Mouse (Mus musculus): ENCODE measurements at regions not wholly inside any gene's neighbourhood (a gene's known extent, or its start where the extent isn't known, plus 50 kb on each side); places are given as distances from the start of the nearest gene placed in this dataset.

DNA sequence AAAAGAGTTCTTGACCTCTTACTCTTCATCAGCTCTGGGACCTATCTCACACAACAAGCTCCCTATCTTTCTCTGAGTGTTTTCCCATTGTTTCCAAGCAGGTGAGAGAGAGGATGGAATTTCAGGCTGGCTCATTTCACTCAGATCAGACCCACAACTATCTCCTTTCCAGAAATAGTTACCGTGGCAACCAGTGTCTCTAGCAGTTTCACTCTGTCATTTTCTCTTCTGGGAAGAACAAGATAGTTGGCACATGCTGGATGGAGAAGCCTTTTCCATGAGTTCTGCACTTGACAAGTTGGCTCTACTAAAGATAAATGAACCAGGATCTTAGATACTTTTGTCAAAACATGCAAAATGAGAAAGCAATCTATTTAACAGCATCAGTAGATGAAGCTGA, 667.3 kb upstream of the Nrsn1 start:
- no peak overlapping the region for H3K4me3 ChIP-seq
- no peaks in the 10 kb centered on the region for H3K79me2 ChIP-seq (ENCODE audit: control insufficient read depth, insufficient read depth)
- no peak overlapping the region for H3K4me2 ChIP-seq (ENCODE audit: low read depth)
- no peak for TF ChIP-seq MYOD1 (IDR thresholded peaks at IDR 0.05; ENCODE audit: control insufficient read depth in 1 of 3, insufficient read length in 2 of 3, low read depth in 2 of 3)
- TF ChIP-seq E2F4 (IDR thresholded peaks at IDR 0.05; ENCODE audit: insufficient read depth), result no peak
- TF ChIP-seq POLR2AphosphoS2 (IDR thresholded peaks at IDR 0.05; ENCODE audit: insufficient read length, low read depth), result no peak
- no peaks in the 10 kb centered on the region for H3K27me3 ChIP-seq (ENCODE audit: control insufficient read depth, insufficient read depth, insufficient read length)
- no peak overlapping the region for H3ac ChIP-seq (ENCODE audit: control insufficient read depth, insufficient read length)
- no peaks in the 10 kb centered on the region for H3K36me3 ChIP-seq (ENCODE audit: control insufficient read depth, insufficient read depth)

DNA sequence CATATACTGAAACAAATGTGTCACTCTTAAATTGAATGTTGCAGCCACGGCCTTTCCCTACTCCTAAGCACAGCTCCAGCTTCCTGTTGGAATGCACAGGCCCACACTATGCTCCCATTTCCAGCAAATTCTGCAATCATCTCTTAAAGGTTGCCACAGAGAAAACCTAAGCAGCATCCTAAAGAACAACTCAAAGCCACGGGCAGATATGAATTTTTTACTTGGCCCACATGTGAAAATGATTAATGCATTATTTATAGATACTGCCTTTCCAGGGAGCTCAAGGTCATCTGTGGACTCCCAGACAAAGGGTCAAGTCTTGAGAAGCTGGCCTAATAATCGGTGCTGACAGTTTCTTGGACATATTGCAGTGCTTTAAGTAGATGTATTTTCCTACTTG, 663.5 kb upstream of the Nrsn1 start:
- Histone ChIP-seq H3K4me2 (ENCODE audit: low read depth) (no peak overlapping the region), H3K4me3 (no peak overlapping the region), H3K79me2 (ENCODE audit: control insufficient read depth, insufficient read depth) (no peaks in the 10 kb centered on the region), H3ac (ENCODE audit: control insufficient read depth, insufficient read length) (no peak overlapping the region), H3K27me3 (ENCODE audit: control insufficient read depth, insufficient read depth, insufficient read length) (no peaks in the 10 kb centered on the region), H3K36me3 (ENCODE audit: control insufficient read depth, insufficient read depth) (no peaks in the 10 kb centered on the region)
- TF ChIP-seq MYOD1 (IDR thresholded peaks at IDR 0.05; ENCODE audit: control insufficient read depth in 1 of 3, insufficient read length in 2 of 3, low read depth in 2 of 3), result no peak
- TF ChIP-seq CEBPB (IDR thresholded peaks at IDR 0.05; ENCODE audit: insufficient read depth, poor library complexity, severe bottlenecking), result no peak
- TF ChIP-seq TCF3 (IDR thresholded peaks at IDR 0.05; ENCODE audit: insufficient read length, low read depth), result no peak
- TF ChIP-seq SRF (IDR thresholded peaks at IDR 0.05; ENCODE audit: control insufficient read depth, insufficient read length, low read depth), result no peak
- TF ChIP-seq MAX (IDR thresholded peaks at IDR 0.05; ENCODE audit: low read depth), result no peak
- TF ChIP-seq USF1 (IDR thresholded peaks at IDR 0.05; ENCODE audit: low read depth), result no peak
- no peak for TF ChIP-seq E2F4 (IDR thresholded peaks at IDR 0.05; ENCODE audit: insufficient read depth)
- no peak for TF ChIP-seq POLR2AphosphoS2 (IDR thresholded peaks at IDR 0.05; ENCODE audit: insufficient read length, low read depth)
- TF ChIP-seq TCF12 (IDR thresholded peaks at IDR 0.05; ENCODE audit: insufficient read depth, poor library complexity, severe bottlenecking), result no peak
- TF ChIP-seq MYOG (IDR thresholded peaks at IDR 0.05; ENCODE audit: control insufficient read depth in 1 of 3, insufficient read depth in 1 of 3, insufficient read length in 2 of 3, low read depth in 2 of 3), result no peak
- no peak for TF ChIP-seq REST (IDR thresholded peaks at IDR 0.05; ENCODE audit: insufficient read depth, insufficient read length)
- TF ChIP-seq POLR2A (IDR thresholded peaks at IDR 0.05; ENCODE audit: insufficient read length, low read depth), result no peak

GRCm38 (mm10) chr13:25933246-25933645, 662.9 kb upstream of the Nrsn1 start:
- H3K4me2 ChIP-seq (ENCODE audit: low read depth), result no peak overlapping the region
- H3K36me3 ChIP-seq (ENCODE audit: control insufficient read depth, insufficient read depth), result no peaks in the 10 kb centered on the region
- H3K4me3 ChIP-seq, result no peak overlapping the region
- no peaks in the 10 kb centered on the region for H3K79me2 ChIP-seq (ENCODE audit: control insufficient read depth, insufficient read depth)
- H3K27me3 ChIP-seq (ENCODE audit: control insufficient read depth, insufficient read depth, insufficient read length), result no peaks in the 10 kb centered on the region
- TF ChIP-seq POLR2AphosphoS2 (IDR thresholded peaks at IDR 0.05; ENCODE audit: insufficient read length, low read depth), result no peak
- no peak for TF ChIP-seq TCF12 (IDR thresholded peaks at IDR 0.05; ENCODE audit: insufficient read depth, poor library complexity, severe bottlenecking)
- no peak for TF ChIP-seq SRF (IDR thresholded peaks at IDR 0.05; ENCODE audit: control insufficient read depth, insufficient read length, low read depth)
- TF ChIP-seq CEBPB (IDR thresholded peaks at IDR 0.05; ENCODE audit: insufficient read depth, poor library complexity, severe bottlenecking), result no peak
- no peak for TF ChIP-seq MAX (IDR thresholded peaks at IDR 0.05; ENCODE audit: low read depth)
- no peak for TF ChIP-seq USF1 (IDR thresholded peaks at IDR 0.05; ENCODE audit: low read depth)
- no peak for TF ChIP-seq MYOG (IDR thresholded peaks at IDR 0.05; ENCODE audit: control insufficient read depth in 1 of 3, insufficient read depth in 1 of 3, insufficient read length in 2 of 3, low read depth in 2 of 3)
- TF ChIP-seq MYOD1 (IDR thresholded peaks at IDR 0.05; ENCODE audit: control insufficient read depth in 1 of 3, insufficient read length in 2 of 3, low read depth in 2 of 3), result no peak
- no peak for TF ChIP-seq TCF3 (IDR thresholded peaks at IDR 0.05; ENCODE audit: insufficient read length, low read depth)
- TF ChIP-seq REST (IDR thresholded peaks at IDR 0.05; ENCODE audit: insufficient read depth, insufficient read length), result no peak
- no peak overlapping the region for H3ac ChIP-seq (ENCODE audit: control insufficient read depth, insufficient read length)

- Histone ChIP-seq H3K4me3 (no peak overlapping the region), H3K4me2 (ENCODE audit: low read depth) (no peak overlapping the region), H3ac (ENCODE audit: control insufficient read depth, insufficient read length) (no peak overlapping the region), H3K79me2 (ENCODE audit: control insufficient read depth, insufficient read depth) (no peaks in the 10 kb centered on the region), H3K27me3 (ENCODE audit: control insufficient read depth, insufficient read depth, insufficient read length) (no peaks in the 10 kb centered on the region), H3K36me3 (ENCODE audit: control insufficient read depth, insufficient read depth) (no peaks in the 10 kb centered on the region)
- no peak for TF ChIP-seq POLR2A (IDR thresholded peaks at IDR 0.05; ENCODE audit: insufficient read length, low read depth)
- TF ChIP-seq MYOD1 (IDR thresholded peaks at IDR 0.05; ENCODE audit: control insufficient read depth in 1 of 3, insufficient read length in 2 of 3, low read depth in 2 of 3), result no peak
- TF ChIP-seq TCF3 (IDR thresholded peaks at IDR 0.05; ENCODE audit: insufficient read length, low read depth), result no peak
- no peak for TF ChIP-seq CEBPB (IDR thresholded peaks at IDR 0.05; ENCODE audit: insufficient read depth, poor library complexity, severe bottlenecking)
Observed at GRCm38 (mm10) chr13:25932810-25933209, 662.5 kb upstream of the Nrsn1 start.

- no peaks in the 10 kb centered on the region for H3K79me2 ChIP-seq (ENCODE audit: control insufficient read depth, insufficient read depth)
- TF ChIP-seq CEBPB (IDR thresholded peaks at IDR 0.05; ENCODE audit: insufficient read depth, poor library complexity, severe bottlenecking) (no peak), TCF12 (IDR thresholded peaks at IDR 0.05; ENCODE audit: insufficient read depth, poor library complexity, severe bottlenecking) (no peak), MYOG (IDR thresholded peaks at IDR 0.05; ENCODE audit: control insufficient read depth in 1 of 3, insufficient read depth in 1 of 3, insufficient read length in 2 of 3, low read depth in 2 of 3) (no peak), REST (IDR thresholded peaks at IDR 0.05; ENCODE audit: insufficient read depth, insufficient read length) (no peak), POLR2A (IDR thresholded peaks at IDR 0.05; ENCODE audit: insufficient read length, low read depth) (no peak), MAX (IDR thresholded peaks at IDR 0.05; ENCODE audit: low read depth) (no peak), POLR2AphosphoS2 (IDR thresholded peaks at IDR 0.05; ENCODE audit: insufficient read length, low read depth) (no peak), MYOD1 (IDR thresholded peaks at IDR 0.05; ENCODE audit: control insufficient read depth in 1 of 3, insufficient read length in 2 of 3, low read depth in 2 of 3) (no peak), USF1 (IDR thresholded peaks at IDR 0.05; ENCODE audit: low read depth) (no peak), SRF (IDR thresholded peaks at IDR 0.05; ENCODE audit: control insufficient read depth, insufficient read length, low read depth) (no peak), E2F4 (IDR thresholded peaks at IDR 0.05; ENCODE audit: insufficient read depth) (no peak)
- no peaks in the 10 kb centered on the region for H3K27me3 ChIP-seq (ENCODE audit: control insufficient read depth, insufficient read depth, insufficient read length)
- no peak overlapping the region for H3K4me3 ChIP-seq
- H3ac ChIP-seq (ENCODE audit: control insufficient read depth, insufficient read length), result no peak overlapping the region
- H3K4me2 ChIP-seq (ENCODE audit: low read depth), result no peak overlapping the region
- H3K36me3 ChIP-seq (ENCODE audit: control insufficient read depth, insufficient read depth), result no peaks in the 10 kb centered on the region
Observed at GRCm38 (mm10) chr13:25932365-25932764, 662.1 kb upstream of the Nrsn1 start.

Measured in myocyte (in vitro differentiated cells).